Mouse (Mus musculus) liver, embryonic 15.5 days (tissue): ENCODE data around the gene Mrps2. TPM values are rescaled to one million over a fixed set of nuclear protein-coding genes. Genes with fewer than 3 reads are reported as not detected.
A peak's percentile ranks its signal among the peaks of the same experiment; 100 is the strongest.

ENCODE experiments used
- ATAC-seq: fragments of 200-750 bp; cut with Nextera tagmentation; 2 replicates; pipeline ENCODE4 v1.8.0; 2017; ENCODE audit warnings: moderate number of reproducible peaks, mild to moderate bottlenecking, moderate library complexity; ENCODE audit not compliant: insufficient read depth
- H3K27ac ChIP-seq: fragments of 300-500 bp; sonication (generic); replicated peaks from 2 replicates; pipeline ENCODE4 v1.5.1; 2015; ENCODE audit warnings: mild to moderate bottlenecking, inconsistent platforms
- H3K27me3 ChIP-seq: fragments of 300-500 bp; sonication (generic); 2 replicates; pipeline ENCODE4 v1.6.1; 2015; ENCODE audit warnings: mild to moderate bottlenecking, inconsistent platforms
- H3K36me3 ChIP-seq: fragments of 300-500 bp; sonication (generic); replicated peaks from 2 replicates; pipeline ENCODE4 v1.6.1; 2015; ENCODE audit warnings: moderate library complexity, mild to moderate bottlenecking, inconsistent platforms
- H3K4me1 ChIP-seq: fragments of 300-500 bp; sonication (generic); replicated peaks from 2 replicates; pipeline ENCODE4 v1.6.1; 2015; ENCODE audit warnings: inconsistent platforms
- H3K4me2 ChIP-seq: fragments of 300-500 bp; sonication (generic); 2 replicates; pipeline ENCODE4 v1.6.1; 2015; ENCODE audit warnings: moderate library complexity, mild to moderate bottlenecking, inconsistent platforms
- H3K4me3 ChIP-seq: fragments of 300-500 bp; sonication (generic); replicated peaks from 2 replicates; pipeline ENCODE4 v1.5.1; 2015; ENCODE audit warnings: mild to moderate bottlenecking, inconsistent platforms
- H3K9ac ChIP-seq: fragments of 300-500 bp; sonication (generic); 2 replicates; pipeline ENCODE4 v1.6.1; 2015; ENCODE audit warnings: moderate library complexity, mild to moderate bottlenecking, inconsistent platforms
- H3K9me3 ChIP-seq: fragments of 300-500 bp; sonication (generic); replicated peaks from 2 replicates; pipeline ENCODE4 v1.6.1; 2016; ENCODE audit warnings: inconsistent platforms
- WGBS: fragments of 180-500 bp; shearing (Covaris S2); methylation state at CpG from one replicate; pipeline ENCODE4 v1.1.7; 2015; ENCODE audit warnings: mixed read lengths; ENCODE audit not compliant: insufficient replicate concordance; 5-methylcytosine and 5-hydroxymethylcytosine counted together
- polyA plus RNA-seq: library from polyadenylated mRNA; unstranded; fragments of >200 nt; fragmentation: Nextera tagmentation; extraction: Ambion mirVana; gene quantifications from 2 replicates; pipeline ENCODE4 v1.2.1, GENCODE M21; 2015

The Mrps2 gene
- polyA plus RNA-seq: 23.5 and 23.7 TPM in 2 replicates

GRCm38 (mm10) chr2:28467860-28468485 lies at the start of gene Mrps2:
Gene Mrps2 (plus strand): TSS chr2:28468066.
- H3K4me2 ChIP-seq: peak within 1 kb of the TSS; percentile 74
- peaks cover 24% of the 10 kb centered on the region for H3K36me3 ChIP-seq
- ATAC-seq: peak; percentile 77
- peaks cover 19% of the 10 kb centered on the region for H3K4me1 ChIP-seq
- H3K4me3 ChIP-seq: peak within 1 kb of the TSS; percentile 73
- H3K9me3 ChIP-seq: no peaks in the 10 kb centered on the region
- WGBS: under 1% methylated on average over 52 of the region's 52 CpGs
- peaks cover 35% of the 10 kb centered on the region for H3K27me3 ChIP-seq
- no peak within 1 kb of the TSS for H3K27ac ChIP-seq
- peak within 1 kb of the TSS; percentile 70 for H3K9ac ChIP-seq

- WGBS: 20% methylated on average over 4 of the region's 4 CpGs
- H3K36me3 ChIP-seq: no peaks in the 10 kb centered on the region
- no peaks in the 10 kb centered on the region for H3K27me3 ChIP-seq
- H3K4me1 ChIP-seq: peaks cover 9% of the 10 kb centered on the region; the same call in 1 of the 2 replicates
- H3K4me2 ChIP-seq: no peak overlapping the region
- no peak overlapping the region for H3K4me3 ChIP-seq
- ATAC-seq: no peak
- H3K9me3 ChIP-seq: no peaks in the 10 kb centered on the region
- no peak overlapping the region for H3K27ac ChIP-seq
- no peak overlapping the region for H3K9ac ChIP-seq
These were observed 48.0 kb upstream of the Mrps2 start for GRCm38 (mm10) chr2:28419898-28420297.

GRCm38 (mm10) chr2:28423167-28423566 lies 44.7 kb upstream of the Mrps2 start:
- H3K9me3 ChIP-seq: no peaks in the 10 kb centered on the region
- no peak overlapping the region for H3K4me3 ChIP-seq
- no peaks in the 10 kb centered on the region for H3K36me3 ChIP-seq
- no peak overlapping the region for H3K9ac ChIP-seq
- no peak overlapping the region for H3K4me2 ChIP-seq
- 10% methylated on average over 3 of the region's 3 CpGs for WGBS
- no peak overlapping the region for H3K27ac ChIP-seq
- no peaks in the 10 kb centered on the region for H3K4me1 ChIP-seq
- ATAC-seq: no peak
- no peaks in the 10 kb centered on the region for H3K27me3 ChIP-seq

DNA sequence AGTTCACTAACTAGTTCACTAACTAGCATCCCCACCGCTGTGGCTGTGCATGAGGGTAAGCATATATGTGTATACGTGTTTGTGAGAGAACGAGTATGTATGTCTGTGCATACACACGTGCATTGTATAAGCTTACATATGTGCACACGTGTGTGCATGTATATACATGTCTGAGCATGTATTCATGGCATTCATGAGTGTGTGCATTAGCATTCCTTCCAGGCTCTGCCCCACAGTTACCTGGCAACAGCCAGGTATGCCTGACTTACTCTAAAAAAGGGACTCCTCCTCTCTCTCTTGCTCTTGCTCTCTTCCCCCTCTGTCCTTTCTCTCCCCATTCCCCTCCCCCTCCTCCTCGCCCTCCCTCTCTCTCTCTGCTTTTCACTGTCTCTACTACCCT lies 40.6 kb upstream of the Mrps2 start:
- no peak overlapping the region for H3K4me2 ChIP-seq
- no peak overlapping the region for H3K4me3 ChIP-seq
- no peaks in the 10 kb centered on the region for H3K9me3 ChIP-seq
- H3K4me1 ChIP-seq: no peaks in the 10 kb centered on the region
- WGBS: 65% methylated on average over 6 of the region's 6 CpGs
- ATAC-seq: no peak
- no peaks in the 10 kb centered on the region for H3K36me3 ChIP-seq
- H3K27ac ChIP-seq: no peak overlapping the region
- no peaks in the 10 kb centered on the region for H3K27me3 ChIP-seq
- no peak overlapping the region for H3K9ac ChIP-seq

DNA sequence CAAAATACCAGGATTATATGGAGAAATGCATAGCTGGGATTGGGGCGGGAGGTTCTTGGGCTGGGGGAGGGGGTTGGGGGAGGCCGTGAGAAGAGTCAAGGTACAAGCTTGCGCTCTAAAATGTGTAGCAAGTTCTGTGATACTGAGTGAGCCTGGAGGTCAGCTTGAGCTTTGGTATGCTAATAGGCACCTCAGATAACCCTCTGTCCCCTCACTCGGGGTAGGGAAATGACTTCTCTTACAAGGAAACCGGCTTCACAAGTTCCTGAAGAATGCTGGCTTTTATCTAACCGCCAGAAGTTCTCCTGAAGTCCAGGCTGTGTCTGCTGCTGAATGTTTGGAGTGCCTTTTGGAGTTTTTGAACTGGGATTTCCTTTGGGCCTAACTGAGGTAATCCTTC lies 37.0 kb upstream of the Mrps2 start:
- no peaks in the 10 kb centered on the region for H3K4me1 ChIP-seq
- no peak overlapping the region for H3K4me2 ChIP-seq
- 51% methylated on average over 6 of the region's 6 CpGs for WGBS
- H3K36me3 ChIP-seq: no peaks in the 10 kb centered on the region
- no peak overlapping the region for H3K9ac ChIP-seq
- no peaks in the 10 kb centered on the region for H3K9me3 ChIP-seq
- H3K27me3 ChIP-seq: no peaks in the 10 kb centered on the region
- ATAC-seq: no peak
- H3K27ac ChIP-seq: no peak overlapping the region
- no peak overlapping the region for H3K4me3 ChIP-seq

- WGBS: 28% methylated on average over 1 of the region's 1 CpGs
- no peak overlapping the region for H3K4me2 ChIP-seq
- ATAC-seq: no peak
- H3K9me3 ChIP-seq: no peaks in the 10 kb centered on the region
- H3K27ac ChIP-seq: no peak overlapping the region
- no peaks in the 10 kb centered on the region for H3K36me3 ChIP-seq
- no peak overlapping the region for H3K4me3 ChIP-seq
- H3K27me3 ChIP-seq: no peaks in the 10 kb centered on the region
- no peak overlapping the region for H3K9ac ChIP-seq
- no peaks in the 10 kb centered on the region for H3K4me1 ChIP-seq
These were observed 35.1 kb upstream of the Mrps2 start for GRCm38 (mm10) chr2:28432811-28433210.

DNA sequence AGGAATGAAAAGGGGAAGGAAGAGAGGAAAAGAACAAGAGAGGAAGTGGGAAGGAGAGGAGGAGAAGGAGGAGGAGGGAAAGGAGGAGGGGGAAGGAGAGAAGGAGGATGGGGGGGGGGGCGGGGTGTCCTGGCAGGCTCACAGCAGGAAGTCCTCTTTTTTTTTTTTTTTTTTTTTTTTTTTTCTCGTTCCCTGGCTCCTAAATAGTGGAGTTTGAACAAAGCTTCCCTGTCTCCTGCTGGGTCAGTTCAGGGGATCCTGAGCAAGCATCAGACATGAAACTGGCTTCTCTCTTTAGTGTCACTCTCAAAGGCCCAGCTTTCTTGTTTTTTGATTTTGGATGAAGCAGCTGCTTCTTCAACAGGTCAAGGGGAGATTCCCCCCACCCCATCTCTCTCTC lies 34.4 kb upstream of the Mrps2 start:
- H3K9me3 ChIP-seq: no peaks in the 10 kb centered on the region
- no peaks in the 10 kb centered on the region for H3K4me1 ChIP-seq
- H3K27ac ChIP-seq: no peak overlapping the region
- no peak for ATAC-seq
- no peaks in the 10 kb centered on the region for H3K27me3 ChIP-seq
- no peaks in the 10 kb centered on the region for H3K36me3 ChIP-seq
- no peak overlapping the region for H3K4me3 ChIP-seq
- 0% methylated on average over 1 of the region's 2 CpGs for WGBS
- H3K4me2 ChIP-seq: no peak overlapping the region
- no peak overlapping the region for H3K9ac ChIP-seq

DNA sequence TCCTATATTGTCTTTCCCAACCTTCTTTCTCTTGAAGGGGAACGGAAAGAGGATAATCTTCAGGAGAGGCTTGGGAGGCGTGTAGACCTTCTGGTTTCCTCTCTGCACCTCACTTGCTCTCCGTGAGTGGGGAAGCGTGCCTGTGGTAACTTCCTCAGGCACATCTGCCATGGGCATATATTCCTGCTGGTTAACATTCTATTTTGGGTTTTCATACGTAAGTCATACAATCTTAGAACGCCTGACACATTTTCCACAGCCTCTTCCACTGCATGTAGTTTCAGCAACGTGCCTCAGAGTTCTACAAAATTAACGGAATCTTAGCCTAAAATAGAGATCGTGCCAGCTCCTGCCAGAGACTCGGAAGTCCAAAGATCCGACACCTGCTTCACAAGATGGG lies 32.5 kb upstream of the Mrps2 start:
- no peak overlapping the region for H3K9ac ChIP-seq
- H3K27ac ChIP-seq: no peak overlapping the region
- no peak for ATAC-seq
- no peaks in the 10 kb centered on the region for H3K4me1 ChIP-seq
- H3K4me3 ChIP-seq: no peak overlapping the region
- H3K9me3 ChIP-seq: no peaks in the 10 kb centered on the region
- no peak overlapping the region for H3K4me2 ChIP-seq
- no peaks in the 10 kb centered on the region for H3K27me3 ChIP-seq
- H3K36me3 ChIP-seq: no peaks in the 10 kb centered on the region
- WGBS: 56% methylated on average over 11 of the region's 11 CpGs

DNA sequence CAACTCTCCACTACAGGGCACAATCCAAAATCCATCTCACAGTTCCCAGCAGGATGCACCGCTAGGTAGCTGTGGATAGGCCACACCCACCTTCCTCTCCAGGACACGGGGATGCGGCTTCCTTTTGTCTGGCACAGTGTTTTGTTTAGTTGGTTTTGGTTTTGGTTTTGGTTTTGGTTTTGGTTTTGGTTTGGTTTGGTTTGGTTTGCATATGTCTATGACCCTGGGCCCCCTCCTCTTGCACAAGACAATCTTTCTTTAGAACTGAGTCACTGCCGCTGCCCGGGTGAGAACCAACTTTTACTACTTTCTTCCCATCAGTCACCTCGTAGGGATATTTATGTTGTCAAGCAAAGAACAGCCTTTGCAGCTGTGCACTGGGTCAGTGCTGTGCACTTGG lies 27.0 kb upstream of the Mrps2 start:
- no peak overlapping the region for H3K4me3 ChIP-seq
- H3K36me3 ChIP-seq: no peaks in the 10 kb centered on the region
- peaks cover 17% of the 10 kb centered on the region for H3K27me3 ChIP-seq
- no peak for ATAC-seq
- no peaks in the 10 kb centered on the region for H3K9me3 ChIP-seq
- WGBS: 61% methylated on average over 6 of the region's 6 CpGs
- no peaks in the 10 kb centered on the region for H3K4me1 ChIP-seq
- no peak overlapping the region for H3K27ac ChIP-seq
- no peak overlapping the region for H3K4me2 ChIP-seq
- H3K9ac ChIP-seq: no peak overlapping the region

GRCm38 (mm10) chr2:28445082-28445481 lies 22.8 kb upstream of the Mrps2 start:
- no peak for ATAC-seq
- Histone ChIP-seq H3K27ac (no peak overlapping the region), H3K4me2 (no peak overlapping the region), H3K9me3 (no peaks in the 10 kb centered on the region), H3K27me3 (peaks cover 54% of the 10 kb centered on the region), H3K36me3 (no peaks in the 10 kb centered on the region), H3K4me3 (no peak overlapping the region), H3K4me1 (no peaks in the 10 kb centered on the region; the same call in 1 of the 2 replicates), H3K9ac (no peak overlapping the region)
- WGBS: 60% methylated on average over 4 of the region's 4 CpGs

DNA sequence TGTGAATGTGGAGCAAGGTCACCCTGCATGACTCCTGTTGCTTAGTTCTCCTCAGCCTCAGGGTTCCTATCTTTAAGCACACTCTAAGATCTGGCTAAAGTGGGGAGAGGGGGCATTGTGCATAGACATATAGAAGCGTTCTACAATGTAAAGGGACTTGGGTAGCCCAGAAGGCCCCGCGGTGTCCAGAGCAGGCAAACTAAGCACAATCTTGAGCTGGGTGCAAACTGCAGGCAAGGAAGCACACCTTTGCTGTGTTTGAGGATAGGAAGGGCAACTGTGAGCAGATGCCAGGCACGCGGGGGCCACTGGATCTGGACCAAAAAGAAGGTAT lies 21.7 kb upstream of the Mrps2 start:
- no peaks in the 10 kb centered on the region for H3K9me3 ChIP-seq
- H3K4me2 ChIP-seq: peak overlapping the region; percentile 70
- ATAC-seq: no peak
- no peaks in the 10 kb centered on the region; the same call in 1 of the 2 replicates for H3K4me1 ChIP-seq
- H3K36me3 ChIP-seq: no peaks in the 10 kb centered on the region
- peaks cover 58% of the 10 kb centered on the region for H3K27me3 ChIP-seq
- WGBS: 8% methylated on average over 5 of the region's 5 CpGs
- H3K9ac ChIP-seq: no peak overlapping the region
- peak overlapping the region; percentile 54 for H3K4me3 ChIP-seq
- no peak overlapping the region for H3K27ac ChIP-seq
